Mouse (Mus musculus) heart, embryonic 13.5 days (tissue): ENCODE results near the gene Ankrd40. TPM values are rescaled to one million over a fixed set of nuclear protein-coding genes. Genes with fewer than 3 reads are reported as not detected.

ENCODE experiments used
- ATAC-seq: fragments of 200-750 bp; cut with Nextera tagmentation; 2 replicates; pipeline ENCODE4 v1.8.0; 2017; ENCODE audit warnings: moderate TSS enrichment; ENCODE audit not compliant: insufficient number of reproducible peaks, low FRiP score, low TSS enrichment; ENCODE audit errors: extremely low read depth
- H3K27ac ChIP-seq: fragments of 300-500 bp; sonication (generic); replicated peaks from 2 replicates; pipeline ENCODE4 v1.5.1; 2015; ENCODE audit warnings: moderate library complexity, mild to moderate bottlenecking, inconsistent platforms
- H3K27me3 ChIP-seq: fragments of 300-500 bp; sonication (generic); replicated peaks from 2 replicates; pipeline ENCODE4 v1.6.1; 2015; ENCODE audit warnings: mild to moderate bottlenecking, inconsistent platforms
- H3K36me3 ChIP-seq: fragments of 300-500 bp; sonication (generic); 2 replicates; pipeline ENCODE4 v1.6.1; 2015; ENCODE audit warnings: mild to moderate bottlenecking, inconsistent platforms
- H3K4me1 ChIP-seq: fragments of 300-500 bp; sonication (generic); 2 replicates; pipeline ENCODE4 v1.6.1; 2015; ENCODE audit warnings: inconsistent platforms
- H3K4me2 ChIP-seq: fragments of 300-500 bp; sonication (generic); 2 replicates; pipeline ENCODE4 v1.6.1; 2015; ENCODE audit warnings: inconsistent platforms, mild to moderate bottlenecking, moderate library complexity
- H3K4me3 ChIP-seq: fragments of 300-500 bp; sonication (generic); 2 replicates; pipeline ENCODE4 v1.5.1; 2015; ENCODE audit warnings: moderate library complexity, mild to moderate bottlenecking, inconsistent platforms
- H3K9ac ChIP-seq: fragments of 300-500 bp; sonication (generic); 2 replicates; pipeline ENCODE4 v1.6.1; 2015; ENCODE audit warnings: inconsistent platforms, mild to moderate bottlenecking, moderate library complexity
- H3K9me3 ChIP-seq: fragments of 300-500 bp; sonication (generic); 2 replicates; pipeline ENCODE4 v1.6.1; 2016; ENCODE audit warnings: inconsistent platforms
- WGBS: fragments of 180-500 bp; shearing (Covaris S2); methylation state at CpG from one replicate; pipeline ENCODE4 v1.1.7; 2015; ENCODE audit warnings: mixed read lengths; 5-methylcytosine and 5-hydroxymethylcytosine counted together
- polyA plus RNA-seq: library from polyadenylated mRNA; unstranded; fragments of >200 nt; fragmentation: Nextera tagmentation; extraction: Ambion mirVana; gene quantifications from 2 replicates; pipeline ENCODE4 v1.2.1, GENCODE M21; 2015

Ankrd40 gene
- 14.6 and 19.5 TPM in 2 replicates for polyA plus RNA-seq

- H3K36me3 ChIP-seq = no peaks in the 10 kb centered on the region; the same call in none of the 2 replicates
- peak; percentile 75 for ATAC-seq
- H3K27ac ChIP-seq = peak within 1 kb of the TSS; percentile 99
- H3K4me3 ChIP-seq = peak within 1 kb of the TSS; percentile 89
- WGBS = under 1% methylated on average over 60 of the region's 78 CpGs
- no peaks in the 10 kb centered on the region for H3K9me3 ChIP-seq
- peak within 1 kb of the TSS; percentile 99 for H3K9ac ChIP-seq
- H3K4me1 ChIP-seq = peaks cover 47% of the 10 kb centered on the region
- peak within 1 kb of the TSS; percentile 78 for H3K4me2 ChIP-seq
- no peaks in the 10 kb centered on the region for H3K27me3 ChIP-seq
Observed at GRCm38 (mm10) chr11:94327693-94328643, at the start of gene Ankrd40. Gene Ankrd40 (plus strand): TSS chr11:94328001.

GRCm38 (mm10) chr11:94281199-94282181 is 46.3 kb upstream of the Ankrd40 start, which contains the start of gene Gm21885:
Gene Gm21885 (plus strand): TSS chr11:94281873.
- Histone ChIP-seq H3K27ac (no peak within 1 kb of the TSS), H3K27me3 (no peaks in the 10 kb centered on the region), H3K4me2 (no peak within 1 kb of the TSS), H3K4me3 (no peak within 1 kb of the TSS), H3K9ac (no peak within 1 kb of the TSS), H3K4me1 (peaks cover 22% of the 10 kb centered on the region), H3K9me3 (no peaks in the 10 kb centered on the region), H3K36me3 (peaks cover 37% of the 10 kb centered on the region)
- 69% methylated on average over 11 of the region's 11 CpGs for WGBS
- ATAC-seq = no peak

- H3K4me1 ChIP-seq = peaks cover 16% of the 10 kb centered on the region; the same call in 1 of the 2 replicates
- no peak for ATAC-seq
- H3K27ac ChIP-seq = no peak overlapping the region
- no peaks in the 10 kb centered on the region for H3K9me3 ChIP-seq
- H3K36me3 ChIP-seq = peaks cover 45% of the 10 kb centered on the region
- H3K4me2 ChIP-seq = no peak overlapping the region
- no peak overlapping the region for H3K9ac ChIP-seq
- no peak overlapping the region for H3K4me3 ChIP-seq
- H3K27me3 ChIP-seq = no peaks in the 10 kb centered on the region
- WGBS = 52% methylated on average over 5 of the region's 5 CpGs
Observed at GRCm38 (mm10) chr11:94282291-94282690, 45.5 kb upstream of the Ankrd40 start.

GRCm38 (mm10) chr11:94283536-94284099 is 44.2 kb upstream of the Ankrd40 start:
- Histone ChIP-seq H3K4me1 (peaks cover 13% of the 10 kb centered on the region; the same call in 1 of the 2 replicates), H3K4me2 (no peak overlapping the region), H3K9me3 (no peaks in the 10 kb centered on the region), H3K36me3 (peaks cover 58% of the 10 kb centered on the region), H3K27me3 (no peaks in the 10 kb centered on the region), H3K4me3 (no peak overlapping the region), H3K27ac (no peak overlapping the region), H3K9ac (no peak overlapping the region)
- WGBS = 91% methylated on average over 6 of the region's 6 CpGs
- no peak for ATAC-seq

GRCm38 (mm10) chr11:94285886-94286574 is 41.8 kb upstream of the Ankrd40 start:
- H3K36me3 ChIP-seq = peaks cover 82% of the 10 kb centered on the region
- no peak overlapping the region for H3K4me3 ChIP-seq
- no peaks in the 10 kb centered on the region for H3K27me3 ChIP-seq
- H3K27ac ChIP-seq = no peak overlapping the region
- WGBS = 85% methylated on average over 11 of the region's 11 CpGs
- H3K4me1 ChIP-seq = 0 out of 2 replicates have a peak, but pooled peaks cover 6% of the 10 kb centered on the region
- no peaks in the 10 kb centered on the region for H3K9me3 ChIP-seq
- no peak for ATAC-seq
- no peak overlapping the region for H3K9ac ChIP-seq
- no peak overlapping the region for H3K4me2 ChIP-seq

GRCm38 (mm10) chr11:94287105-94287504 is 40.7 kb upstream of the Ankrd40 start:
- H3K4me1 ChIP-seq = no peaks in the 10 kb centered on the region
- H3K9me3 ChIP-seq = no peaks in the 10 kb centered on the region
- H3K9ac ChIP-seq = no peak overlapping the region
- H3K27me3 ChIP-seq = no peaks in the 10 kb centered on the region
- H3K36me3 ChIP-seq = peaks cover 92% of the 10 kb centered on the region
- no peak for ATAC-seq
- H3K27ac ChIP-seq = no peak overlapping the region
- H3K4me2 ChIP-seq = no peak overlapping the region
- no peak overlapping the region for H3K4me3 ChIP-seq
- WGBS = 84% methylated on average over 5 of the region's 5 CpGs

GRCm38 (mm10) chr11:94290062-94290740 is 37.6 kb upstream of the Ankrd40 start:
- H3K4me2 ChIP-seq = no peak overlapping the region
- H3K27ac ChIP-seq = no peak overlapping the region
- no peaks in the 10 kb centered on the region for H3K27me3 ChIP-seq
- peaks cover 93% of the 10 kb centered on the region for H3K36me3 ChIP-seq
- H3K9ac ChIP-seq = no peak overlapping the region
- H3K4me3 ChIP-seq = no peak overlapping the region
- WGBS = 74% methylated on average over 10 of the region's 10 CpGs
- no peak for ATAC-seq
- H3K9me3 ChIP-seq = no peaks in the 10 kb centered on the region
- no peaks in the 10 kb centered on the region; the same call in 1 of the 2 replicates for H3K4me1 ChIP-seq

- Histone ChIP-seq H3K27me3 (no peaks in the 10 kb centered on the region), H3K36me3 (peaks cover 93% of the 10 kb centered on the region), H3K27ac (no peak overlapping the region), H3K9me3 (no peaks in the 10 kb centered on the region), H3K4me3 (no peak overlapping the region), H3K9ac (no peak overlapping the region), H3K4me1 (no peaks in the 10 kb centered on the region; the same call in 1 of the 2 replicates), H3K4me2 (no peak overlapping the region)
- ATAC-seq = no peak
- whole genome bisulfite sequencing = 73% methylated on average over 9 of the region's 9 CpGs
Observed at GRCm38 (mm10) chr11:94294996-94295845, 32.6 kb upstream of the Ankrd40 start.

GRCm38 (mm10) chr11:94312733-94313132 is 15.1 kb upstream of the Ankrd40 start:
- Histone ChIP-seq H3K4me2 (no peak overlapping the region), H3K27ac (no peak overlapping the region), H3K27me3 (no peaks in the 10 kb centered on the region), H3K4me1 (peaks cover 64% of the 10 kb centered on the region), H3K9ac (no peak overlapping the region), H3K36me3 (peaks cover 25% of the 10 kb centered on the region), H3K4me3 (no peak overlapping the region), H3K9me3 (no peaks in the 10 kb centered on the region)
- no peak for ATAC-seq
- WGBS = 76% methylated on average over 1 of the region's 1 CpGs
